Mouse (Mus musculus) mesoderm, embryonic 11.5 days (tissue): Measurements from ENCODE around the gene Gm11549.

ENCODE experiments used
- DNase-seq: peaks from one replicate; pipeline ENCODE4 v3.0.0-alpha.2; 2012; ENCODE audit warnings: low read depth, low spot score

The Gm11549 gene

GRCm38 (mm10) chr3:36516196-36516595, 5.4 kb downstream of the Gm11549 start:
- no peak for DNase-seq

DNA sequence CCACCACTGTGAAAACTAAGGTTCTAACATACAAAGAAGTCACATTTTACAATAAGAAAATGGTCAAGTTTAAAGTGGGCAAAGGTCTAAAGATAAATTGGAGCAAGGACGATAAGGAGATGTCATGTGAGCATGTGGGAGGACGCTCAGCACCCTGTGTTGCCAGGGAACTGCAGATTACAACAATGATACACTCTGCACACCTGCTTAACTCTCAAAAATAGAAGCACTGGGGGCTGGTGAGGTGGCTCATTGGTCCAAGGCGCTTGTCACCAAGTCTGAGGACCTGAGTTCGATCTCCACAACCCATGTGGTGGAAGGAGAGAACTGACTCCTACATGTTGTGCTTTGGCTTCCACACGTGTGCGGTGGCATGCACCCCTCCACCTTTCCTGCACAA, 10.1 kb downstream of the Gm11549 start:
- DNase-seq, result no peak

- no peak for DNase-seq
Measured at GRCm38 (mm10) chr3:36505809-36506735, 15.5 kb downstream of the Gm11549 start.

GRCm38 (mm10) chr3:36505306-36505705, 16.3 kb downstream of the Gm11549 start:
- no peak for DNase-seq

- DNase-seq, result no peak
Measured at GRCm38 (mm10) chr3:36501546-36501945, 20.1 kb downstream of the Gm11549 start.

DNA sequence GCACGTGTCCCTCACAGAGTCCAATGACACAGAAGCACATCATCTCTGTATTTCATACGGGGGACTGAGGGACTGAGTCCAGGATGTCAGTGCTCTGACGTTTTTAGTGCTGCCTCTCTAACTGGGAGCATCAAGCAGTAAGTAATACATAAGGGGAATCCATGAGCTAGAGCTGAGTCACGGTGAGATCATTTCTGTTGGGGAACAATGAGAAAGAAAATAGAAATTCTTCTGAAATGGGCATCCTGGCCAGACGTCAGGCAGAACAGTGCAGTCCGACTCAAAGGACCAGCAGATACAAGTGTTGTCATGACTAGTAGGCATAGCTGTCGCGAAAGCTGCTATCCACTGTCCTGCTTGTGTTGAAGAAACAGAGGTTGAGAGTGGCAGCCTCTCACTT, 20.6 kb downstream of the Gm11549 start:
- no peak for DNase-seq

- DNase-seq, result no peak
Measured at GRCm38 (mm10) chr3:36499418-36499817, 22.2 kb downstream of the Gm11549 start.

- DNase-seq, result no peak
Measured at GRCm38 (mm10) chr3:36498224-36498623, 23.4 kb downstream of the Gm11549 start.

DNA sequence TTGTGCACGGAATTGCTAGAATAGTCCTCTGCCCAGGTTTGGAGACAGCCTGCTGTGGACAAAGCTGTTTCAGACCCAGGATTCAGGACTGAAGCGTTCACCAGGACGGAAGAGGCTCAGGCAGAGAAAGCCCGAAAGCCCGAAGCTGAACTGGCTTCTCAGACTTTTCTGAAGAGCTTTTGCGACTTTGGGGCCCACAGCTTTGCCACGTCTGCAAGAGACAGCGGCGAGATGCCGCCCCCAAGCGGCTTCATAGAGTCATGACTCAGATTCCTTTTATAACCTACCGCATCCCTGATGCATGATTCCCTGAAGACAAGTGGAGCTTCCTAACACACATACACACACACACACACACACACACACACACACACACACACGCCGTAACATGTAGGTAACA, 24.9 kb downstream of the Gm11549 start:
- peak; percentile 81 for DNase-seq

GRCm38 (mm10) chr3:36496273-36496672, 25.3 kb downstream of the Gm11549 start:
- no peak for DNase-seq

- peak; percentile 91 for DNase-seq
Measured at GRCm38 (mm10) chr3:36495436-36495835, 26.2 kb downstream of the Gm11549 start.

DNA sequence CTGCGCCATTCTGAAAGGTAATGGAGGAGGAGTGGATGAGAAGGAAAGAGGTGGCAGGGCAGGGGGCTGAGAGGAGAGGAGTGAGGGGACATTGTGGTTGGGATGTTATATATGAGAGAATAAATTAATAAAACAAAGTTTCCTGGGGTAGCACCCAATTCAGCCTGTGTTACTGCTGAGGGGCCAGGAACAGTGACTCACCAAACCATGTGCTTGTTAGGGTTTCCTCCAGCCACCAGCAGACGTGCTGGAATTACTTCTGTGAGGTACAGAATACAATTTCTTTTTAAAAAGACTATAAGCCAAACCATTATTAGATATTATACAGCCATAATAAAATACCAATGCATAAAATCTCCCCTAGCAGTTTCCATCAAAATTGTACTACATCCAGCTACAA, 27.0 kb downstream of the Gm11549 start:
- DNase-seq, result no peak

GRCm38 (mm10) chr3:36493641-36494283, 27.9 kb downstream of the Gm11549 start:
- no peak for DNase-seq

GRCm38 (mm10) chr3:36492716-36493391, 28.8 kb downstream of the Gm11549 start:
- no peak for DNase-seq

DNA sequence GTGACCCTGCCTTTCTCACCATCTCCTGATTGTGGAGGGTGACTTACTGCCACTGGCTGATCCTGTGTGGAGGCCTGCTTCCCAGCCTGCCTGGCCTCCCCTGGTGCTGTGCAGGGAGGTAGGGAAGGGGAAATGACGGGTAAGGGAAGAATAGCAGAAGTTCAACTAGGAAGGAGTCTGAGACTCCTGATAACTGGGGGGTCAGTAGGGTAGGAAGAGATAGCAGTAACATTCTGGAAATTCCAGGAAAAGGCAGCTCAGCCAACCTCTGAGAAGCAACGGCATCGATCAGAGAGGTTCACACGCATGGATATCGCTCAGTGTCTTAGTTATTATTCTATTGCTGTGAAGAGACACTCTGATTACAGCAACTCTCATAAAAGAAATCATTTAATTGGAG, 30.1 kb downstream of the Gm11549 start:
- no peak for DNase-seq

DNA sequence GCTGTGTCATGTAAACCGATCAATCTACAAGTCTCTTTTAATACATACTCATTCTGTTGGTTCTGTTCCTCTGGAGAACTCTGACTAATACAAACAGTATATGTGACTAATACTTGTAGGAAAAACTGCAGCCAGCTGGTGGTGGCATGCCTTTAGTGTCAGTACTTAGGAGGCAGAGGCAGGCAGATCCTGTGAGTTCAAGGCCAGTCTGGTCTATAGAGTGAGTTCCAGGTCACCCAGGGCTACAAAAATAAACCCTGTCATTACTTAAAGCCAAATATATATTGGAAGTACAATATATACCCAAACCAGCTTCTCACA, 32.1 kb downstream of the Gm11549 start:
- no peak for DNase-seq

DNA sequence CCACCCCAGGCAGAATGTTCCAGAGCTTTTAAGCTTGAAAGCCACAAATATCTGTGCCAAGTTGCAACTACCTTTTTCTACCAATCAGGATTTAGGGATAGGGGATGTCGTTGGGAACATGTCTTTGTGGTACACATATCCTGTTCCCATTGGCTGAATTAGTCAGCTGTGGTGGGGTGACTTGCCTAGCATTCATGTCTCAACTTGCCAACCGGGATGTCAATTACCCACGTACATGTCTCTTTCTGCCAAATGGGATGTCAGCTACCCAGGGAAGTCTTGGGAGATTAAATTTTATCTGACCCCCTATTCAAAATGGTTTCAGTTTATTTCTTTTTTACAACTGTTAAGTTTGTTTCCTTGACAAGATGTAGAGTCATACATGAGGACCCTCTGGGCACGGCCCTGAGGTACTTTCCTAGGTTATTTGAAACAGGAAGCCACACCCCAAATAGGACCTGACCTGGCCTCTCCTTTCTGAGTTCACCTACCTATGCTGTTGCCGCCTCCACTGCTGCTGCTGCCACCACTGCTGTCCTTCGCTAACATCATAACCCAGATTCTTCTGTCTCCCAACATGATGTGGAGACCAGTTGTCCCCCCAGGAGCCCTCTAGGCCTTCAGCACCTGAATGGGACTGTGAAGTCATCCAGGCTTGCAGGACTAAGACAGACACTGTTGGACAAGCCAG, 32.6 kb downstream of the Gm11549 start:
- DNase-seq, result no peak

- DNase-seq, result no peak
Measured at GRCm38 (mm10) chr3:36488367-36488766, 33.2 kb downstream of the Gm11549 start.

- no peak for DNase-seq
Measured at GRCm38 (mm10) chr3:36486881-36487280, 34.7 kb downstream of the Gm11549 start.

DNA sequence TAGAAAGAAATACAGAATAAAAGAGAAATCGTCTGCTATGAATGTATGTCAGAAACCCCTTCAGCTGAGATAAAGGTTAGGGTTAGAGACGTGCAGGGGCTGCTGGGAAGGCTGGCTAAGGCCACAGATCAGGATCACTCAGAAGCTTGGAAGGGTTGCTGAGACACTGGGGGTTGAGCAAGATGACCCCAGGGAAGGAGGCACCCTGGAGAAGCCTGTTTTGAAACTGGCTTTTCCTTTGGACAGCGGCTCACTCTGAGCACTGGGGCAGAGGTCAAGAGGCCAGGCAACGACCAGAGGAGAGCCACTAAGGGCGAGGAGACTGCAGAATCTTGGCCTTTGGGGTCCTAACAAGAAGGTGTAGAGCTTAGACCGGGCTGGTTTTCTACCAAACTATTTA, 35.4 kb downstream of the Gm11549 start:
- DNase-seq, result no peak

DNA sequence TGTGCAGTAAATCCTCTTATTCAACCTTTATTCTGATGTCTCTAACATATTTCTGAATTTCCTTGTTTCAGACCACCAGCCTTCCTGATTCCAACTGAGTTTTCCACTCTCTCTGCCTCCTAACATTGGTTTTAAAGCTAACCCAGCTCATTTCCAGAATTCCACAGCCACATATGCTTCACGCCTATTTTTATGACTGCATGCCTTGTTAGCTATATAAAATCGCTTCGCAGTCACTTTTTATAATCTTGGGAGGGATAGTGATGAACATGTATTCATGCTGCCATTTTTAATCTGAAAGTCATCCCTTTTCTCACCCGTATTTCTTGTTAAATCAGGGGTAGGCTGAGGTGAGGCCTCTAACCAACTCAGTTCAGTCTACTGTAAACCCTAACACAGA, 37.3 kb downstream of the Gm11549 start:
- no peak for DNase-seq

DNA sequence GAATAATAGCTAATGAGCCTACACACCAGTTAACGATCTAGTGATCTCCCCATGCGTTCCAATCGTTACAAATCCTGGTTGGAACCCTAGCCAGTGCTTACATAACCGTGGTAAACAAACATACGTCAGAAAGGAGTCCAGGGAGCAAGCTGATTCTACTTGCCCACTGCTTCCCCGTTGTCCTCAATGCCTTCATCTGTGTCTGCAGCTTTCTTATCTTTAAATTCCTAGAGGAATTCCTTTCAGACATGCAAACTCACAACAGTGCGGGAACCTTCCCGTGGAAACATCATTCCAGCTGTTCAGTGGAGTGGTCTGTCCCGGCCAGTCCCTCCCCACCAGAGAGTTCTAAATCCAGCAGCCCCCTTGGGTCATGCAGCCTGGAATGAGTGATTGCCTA, 38.7 kb downstream of the Gm11549 start:
- DNase-seq, result no peak
